Mouse (Mus musculus) neural tube, embryonic 11.5 days (tissue): ENCODE data around the gene Bst2. TPM values are rescaled to one million over a fixed set of nuclear protein-coding genes. Genes with fewer than 3 reads are reported as not detected.
"Not testable (repeated sequence)": the region's sequence is repeated elsewhere in the genome, so short reads cannot be mapped to it uniquely, and the experiment has no call there.

Source experiments
- ATAC-seq: fragments of 200-750 bp; cut with Nextera tagmentation; 2 replicates; pipeline ENCODE4 v1.8.0; 2017; ENCODE audit warnings: moderate number of reproducible peaks, mild to moderate bottlenecking, moderate TSS enrichment, moderate library complexity; ENCODE audit not compliant: insufficient read depth, low FRiP score, low TSS enrichment
- DNase-seq: peaks from one replicate; pipeline ENCODE4 v3.0.0-alpha.2; 2015; ENCODE audit warnings: low spot score
- H3K27ac ChIP-seq: fragments of 300-500 bp; sonication (generic); 2 replicates; pipeline ENCODE4 v1.5.1; 2014; ENCODE audit warnings: low read depth, mild to moderate bottlenecking, low read length
- H3K27me3 ChIP-seq: fragments of 300-500 bp; sonication (generic); 2 replicates; pipeline ENCODE4 v1.6.1; 2014; ENCODE audit warnings: mild to moderate bottlenecking, low read length, mixed read lengths; ENCODE audit not compliant: control insufficient read depth, insufficient read depth
- H3K36me3 ChIP-seq: fragments of 300-500 bp; sonication (generic); 2 replicates; pipeline ENCODE4 v1.6.1; 2014; ENCODE audit warnings: mild to moderate bottlenecking, low read length, moderate library complexity, mixed read lengths; ENCODE audit not compliant: control insufficient read depth, insufficient read depth
- H3K4me1 ChIP-seq: fragments of 300-500 bp; sonication (generic); 2 replicates; pipeline ENCODE4 v1.6.1; 2014; ENCODE audit warnings: low read length, mixed read lengths; ENCODE audit not compliant: control insufficient read depth, insufficient read depth
- H3K4me2 ChIP-seq: fragments of 300-500 bp; sonication (generic); 2 replicates; pipeline ENCODE4 v1.6.1; 2014; ENCODE audit warnings: low read depth, mild to moderate bottlenecking, moderate library complexity
- H3K4me3 ChIP-seq: fragments of 300-500 bp; sonication (generic); 2 replicates; pipeline ENCODE4 v1.5.1; 2014; ENCODE audit warnings: low read depth, low read length
- H3K9ac ChIP-seq: fragments of 300-500 bp; sonication (generic); 2 replicates; pipeline ENCODE4 v1.6.1; 2014; ENCODE audit warnings: mild to moderate bottlenecking, low read length
- H3K9me3 ChIP-seq: fragments of 300-500 bp; sonication (generic); 2 replicates; pipeline ENCODE4 v1.6.1; 2016; ENCODE audit warnings: low read length; ENCODE audit not compliant: control insufficient read depth
- WGBS: fragments of 180-500 bp; shearing (Covaris S2); extraction: QIAGEN DNeasy Blood & Tissue Kit; methylation state at CpG from one replicate; pipeline ENCODE4 v1.1.7; 2014; 5-methylcytosine and 5-hydroxymethylcytosine counted together
- polyA plus RNA-seq: library from polyadenylated mRNA; unstranded; fragments of >200 nt; fragmentation: Nextera tagmentation; extraction: Ambion mirVana; gene quantifications from 2 replicates; pipeline ENCODE4 v1.2.1, GENCODE M21; 2014

The Bst2 gene
- polyA plus RNA-seq, 1 experiment from 2014 or later, result 4.9 TPM

DNA sequence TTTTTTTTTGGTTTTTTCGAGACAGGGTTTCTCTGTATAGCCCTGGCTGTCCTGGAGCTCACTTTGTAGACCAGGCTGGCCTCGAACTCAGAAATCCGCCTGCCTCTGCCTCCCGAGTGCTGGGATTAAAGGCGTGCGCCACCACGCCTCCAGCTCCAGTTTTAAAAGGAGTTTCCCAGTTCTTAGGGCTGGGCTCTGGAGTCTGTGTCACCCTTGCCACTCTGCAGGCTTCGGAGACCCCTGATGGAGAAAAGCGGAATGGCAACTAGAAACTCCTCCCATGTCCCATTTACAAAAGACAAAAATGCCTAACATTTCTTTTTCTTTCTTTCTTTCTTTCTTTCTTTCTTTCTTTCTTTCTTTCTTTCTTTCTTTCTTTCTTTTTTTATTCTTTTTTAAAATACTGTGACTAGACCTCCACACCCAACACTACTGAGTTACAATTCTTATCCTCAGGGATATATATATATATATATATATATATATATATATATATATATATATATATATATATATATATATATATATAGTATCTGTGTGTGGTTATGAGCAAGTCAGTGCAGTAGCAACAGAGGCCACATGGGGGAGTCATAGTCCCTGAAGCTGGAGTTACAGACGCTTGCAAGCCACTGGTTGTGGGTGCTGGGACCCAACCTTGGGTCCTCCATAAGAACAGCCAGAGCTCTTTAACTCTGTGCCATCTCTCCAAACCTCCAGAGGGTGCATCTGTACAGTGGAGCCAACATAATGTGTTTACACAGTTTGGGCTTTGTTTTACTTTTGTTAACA, 18.0 kb downstream of the Bst2 start:
- H3K4me2 ChIP-seq, H3K9me3 ChIP-seq, ATAC-seq, H3K36me3 ChIP-seq, H3K9ac ChIP-seq, H3K4me1 ChIP-seq, H3K4me3 ChIP-seq, H3K27ac ChIP-seq, H3K27me3 ChIP-seq: not testable (repeated sequence)
- peak; percentile 74 for DNase-seq
- 48% methylated on average over 8 of the region's 10 CpGs for WGBS

DNA sequence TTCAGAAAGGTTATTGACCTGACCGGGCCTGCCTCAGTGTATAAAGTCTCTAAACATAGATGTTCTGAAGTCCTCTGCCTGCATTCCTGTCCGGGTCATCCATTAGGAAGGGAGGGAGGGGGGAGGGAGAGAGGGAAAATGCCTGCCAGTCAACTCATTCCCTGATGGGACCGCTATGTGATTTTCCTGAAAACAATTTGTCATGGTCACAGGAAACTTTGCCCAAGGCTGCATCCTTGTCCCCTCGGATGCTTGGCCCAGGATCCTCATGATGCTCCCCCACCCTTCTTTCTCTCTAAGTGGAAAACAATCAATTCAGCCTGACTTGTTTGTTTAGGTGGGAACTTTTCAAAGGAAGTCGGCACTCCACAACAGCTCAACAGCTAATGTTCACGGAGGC, 20.5 kb downstream of the Bst2 start:
- H3K27me3 ChIP-seq, result no peaks in the 10 kb centered on the region; the same call in 1 of the 2 replicates
- H3K9ac ChIP-seq, result no peak overlapping the region
- ATAC-seq (no peak), DNase-seq (no peak)
- H3K4me3 ChIP-seq, result no peak overlapping the region
- H3K9me3 ChIP-seq, result no peaks in the 10 kb centered on the region
- no peak overlapping the region for H3K27ac ChIP-seq
- H3K36me3 ChIP-seq, result no peaks in the 10 kb centered on the region
- 15% methylated on average over 6 of the region's 6 CpGs for WGBS
- H3K4me2 ChIP-seq, result no peak overlapping the region
- no peaks in the 10 kb centered on the region for H3K4me1 ChIP-seq

DNA sequence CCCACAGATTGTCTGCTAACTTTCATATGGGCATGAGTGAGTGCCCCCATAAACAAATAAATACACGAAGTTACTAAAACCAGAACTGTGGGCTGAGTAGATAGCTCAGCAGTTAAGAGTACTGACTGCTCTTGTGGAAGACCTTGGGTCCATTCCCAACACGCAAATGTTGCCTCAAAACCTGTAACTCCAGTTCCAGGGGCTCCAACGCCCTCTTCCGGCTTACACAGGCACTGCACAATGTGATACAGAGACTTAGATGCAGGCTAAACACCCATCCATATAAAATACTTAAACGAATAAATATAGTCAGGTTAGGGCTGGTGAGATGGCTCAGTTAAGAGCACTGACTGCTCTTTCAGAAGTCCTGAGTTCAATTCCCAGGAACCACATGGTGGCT, 22.2 kb downstream of the Bst2 start:
- 70% methylated on average over 5 of the region's 5 CpGs for WGBS
- Histone ChIP-seq H3K27me3 (no peaks in the 10 kb centered on the region), H3K4me1 (no peaks in the 10 kb centered on the region), H3K27ac (no peak overlapping the region), H3K9ac (no peak overlapping the region), H3K4me3 (no peak overlapping the region), H3K9me3 (no peaks in the 10 kb centered on the region), H3K36me3 (no peaks in the 10 kb centered on the region), H3K4me2 (no peak overlapping the region)
- DNase-seq (no peak), ATAC-seq (no peak)

DNA sequence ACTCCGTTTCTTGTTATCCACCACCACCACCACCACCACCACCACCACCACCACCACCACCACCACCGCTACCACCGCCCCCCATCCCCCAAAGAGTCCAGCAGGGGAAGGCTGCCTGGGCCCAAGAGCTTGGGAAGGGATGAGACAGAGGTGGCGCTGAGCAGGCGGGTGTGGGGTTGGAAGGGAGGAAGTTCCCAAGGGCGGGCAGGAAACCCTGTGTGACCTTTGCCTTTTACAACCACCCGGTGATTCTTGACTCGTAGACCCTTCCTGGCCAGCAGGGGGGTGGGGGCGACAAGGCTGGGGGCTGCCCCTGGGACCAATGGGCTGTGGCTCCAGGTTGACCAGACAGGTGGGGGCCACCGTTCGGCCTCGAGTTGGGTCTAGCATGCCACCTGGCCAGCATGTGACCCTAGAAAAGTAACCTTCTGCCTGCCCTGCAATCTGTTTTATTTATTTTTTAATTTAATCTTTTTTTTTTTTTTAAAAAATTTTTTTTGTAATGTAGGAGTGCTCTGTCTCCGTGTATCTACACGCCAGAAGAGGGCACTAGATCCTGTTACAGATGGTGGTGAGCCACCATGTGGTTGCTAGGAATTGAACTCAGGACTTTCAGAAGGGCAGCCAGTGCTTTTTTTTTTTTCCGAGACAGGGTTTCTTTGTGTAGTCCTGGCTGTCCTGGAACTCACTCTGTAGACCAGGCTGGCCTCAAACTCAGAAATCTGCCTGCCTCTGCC, 24.1 kb downstream of the Bst2 start:
- DNase-seq (no peak), ATAC-seq (no peak)
- H3K27me3 ChIP-seq, result peaks cover 8% of the 10 kb centered on the region
- no peak overlapping the region for H3K9ac ChIP-seq
- H3K4me3 ChIP-seq, result no peak overlapping the region
- no peak overlapping the region for H3K27ac ChIP-seq
- no peaks in the 10 kb centered on the region for H3K4me1 ChIP-seq
- H3K4me2 ChIP-seq, result no peak overlapping the region
- no peaks in the 10 kb centered on the region for H3K36me3 ChIP-seq
- WGBS, result 75% methylated on average over 13 of the region's 15 CpGs
- H3K9me3 ChIP-seq, result no peaks in the 10 kb centered on the region

DNA sequence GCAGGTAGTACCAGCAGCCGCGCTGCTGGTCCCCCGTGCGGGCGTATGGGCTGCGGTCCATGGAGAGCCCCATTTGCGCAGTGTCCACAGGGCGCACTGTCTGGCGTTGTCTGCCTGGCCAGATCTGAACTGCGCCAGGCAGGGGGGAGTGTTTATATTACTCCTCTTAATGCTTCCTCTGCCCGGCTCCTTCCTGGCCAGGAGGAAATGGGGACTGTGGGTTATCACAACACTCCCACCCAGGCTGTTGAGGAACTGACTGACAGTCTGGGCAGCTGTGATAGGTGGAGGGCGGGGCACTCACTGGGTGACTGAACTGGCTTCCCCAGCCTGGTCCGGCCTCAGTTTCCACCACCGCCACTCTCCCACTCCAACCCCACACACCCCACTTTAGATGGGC, 25.6 kb downstream of the Bst2 start, which contains the start of gene Plvap:
Gene Plvap, minus strand, starts transcription at position 109 of the 400 bp plus-strand sequence.
- DNase-seq, result no peak
- peak within 1 kb of the TSS; percentile 14 for H3K4me3 ChIP-seq

DNA sequence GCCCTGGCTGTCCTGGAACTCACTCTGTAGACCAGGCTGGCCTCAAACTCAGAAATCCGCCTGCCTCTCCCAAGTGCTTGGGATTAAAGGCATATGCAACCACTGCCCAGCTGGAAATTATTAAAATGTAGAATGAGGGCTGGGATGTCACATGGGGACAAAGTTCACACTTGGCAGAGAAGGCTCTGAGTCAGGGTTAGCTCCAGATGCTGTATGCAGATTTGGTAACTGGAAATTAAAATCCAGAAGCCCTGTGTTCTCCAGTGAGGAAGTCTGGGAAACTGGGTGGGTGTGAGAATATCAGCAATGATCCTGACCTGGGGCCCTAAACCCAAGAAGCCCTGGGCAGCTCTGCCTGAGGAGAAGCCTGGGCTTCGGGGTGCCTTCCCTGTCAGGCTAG, 27.9 kb downstream of the Bst2 start:
- H3K9ac ChIP-seq, result no peak overlapping the region
- H3K4me3 ChIP-seq, result no peak overlapping the region
- peaks cover 31% of the 10 kb centered on the region for H3K27me3 ChIP-seq
- no peak for DNase-seq
- H3K9me3 ChIP-seq, result no peaks in the 10 kb centered on the region
- no peaks in the 10 kb centered on the region for H3K36me3 ChIP-seq
- H3K4me1 ChIP-seq, result no peaks in the 10 kb centered on the region
- no peak for ATAC-seq
- no peak overlapping the region for H3K4me2 ChIP-seq
- no peak overlapping the region for H3K27ac ChIP-seq
- 69% methylated on average over 2 of the region's 2 CpGs for WGBS

More for the DNA sequence above, 25.6 kb downstream of the Bst2 start, which contains the start of gene Plvap:
- Histone ChIP-seq H3K9me3 (no peaks in the 10 kb centered on the region), H3K9ac (no peak within 1 kb of the TSS), H3K36me3 (no peaks in the 10 kb centered on the region), H3K4me1 (no peaks in the 10 kb centered on the region), H3K27ac (no peak within 1 kb of the TSS), H3K4me2 (no peak within 1 kb of the TSS; the same call in 1 of the 2 replicates), H3K27me3 (peaks cover 23% of the 10 kb centered on the region)
- 66% methylated on average over 14 of the region's 14 CpGs for WGBS
- no peak for ATAC-seq

DNA sequence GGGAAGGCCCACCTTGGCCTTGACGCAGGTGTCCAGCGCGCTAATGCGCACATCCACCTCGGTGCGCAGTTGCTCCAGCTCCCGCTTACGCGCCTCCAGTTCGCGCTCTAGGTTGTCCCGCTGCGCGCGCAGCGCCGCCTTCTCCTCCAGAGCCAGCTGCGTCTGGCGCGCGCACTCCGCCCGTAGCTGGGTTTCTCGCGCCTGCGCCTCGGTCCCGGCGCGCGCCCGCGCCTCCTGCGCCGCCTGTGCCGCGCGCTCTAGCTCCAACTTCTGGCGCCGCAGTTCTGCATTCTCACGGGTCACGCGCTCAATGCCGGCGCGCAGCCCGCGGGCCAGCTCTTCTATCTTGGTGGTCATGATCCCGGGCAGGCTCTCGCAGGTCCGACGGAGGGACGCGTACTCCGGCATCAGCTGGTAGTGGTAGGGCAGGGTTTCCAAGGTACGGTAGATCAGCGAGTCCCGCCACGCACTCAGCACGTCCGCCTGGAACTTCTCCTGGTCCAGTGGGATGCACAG, 29.6 kb downstream of the Bst2 start:
- H3K4me2 ChIP-seq, result peak overlapping the region; percentile 53
- WGBS, result under 1% methylated on average over 61 of the region's 61 CpGs
- H3K9me3 ChIP-seq, result no peaks in the 10 kb centered on the region
- H3K9ac ChIP-seq, result no peak overlapping the region
- H3K27me3 ChIP-seq, result peaks cover 31% of the 10 kb centered on the region
- ATAC-seq (peak; percentile 45; the same call in 1 of the 2 replicates), DNase-seq (peak; percentile 90)
- peak overlapping the region; percentile 21 for H3K4me3 ChIP-seq
- H3K4me1 ChIP-seq, result no peaks in the 10 kb centered on the region
- H3K36me3 ChIP-seq, result no peaks in the 10 kb centered on the region
- no peak overlapping the region for H3K27ac ChIP-seq

DNA sequence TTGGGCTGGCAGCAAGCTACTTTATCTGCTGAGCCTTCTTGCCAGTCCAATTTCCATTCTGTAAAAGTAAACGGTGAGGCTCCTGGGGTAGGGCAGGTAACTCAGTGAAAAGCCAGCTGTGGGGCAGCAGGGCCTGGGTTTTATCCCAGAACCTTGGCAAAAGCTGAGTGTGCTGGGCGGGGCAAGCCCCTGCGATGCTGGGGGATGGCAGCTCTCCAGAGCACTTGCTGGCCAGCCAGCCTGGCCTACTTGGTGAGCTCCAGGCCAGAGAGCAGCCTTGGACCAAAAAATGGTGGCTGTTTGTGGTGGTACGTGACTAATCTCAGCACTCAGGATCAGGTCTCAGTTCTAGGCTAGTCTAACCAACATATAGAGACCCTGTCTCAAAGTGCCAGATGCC, 31.3 kb downstream of the Bst2 start:
- no peak for ATAC-seq
- H3K27ac ChIP-seq, result no peak overlapping the region
- peaks cover 31% of the 10 kb centered on the region for H3K27me3 ChIP-seq
- 86% methylated on average over 4 of the region's 4 CpGs for WGBS
- no peak overlapping the region for H3K9ac ChIP-seq
- H3K36me3 ChIP-seq, result no peaks in the 10 kb centered on the region
- H3K4me2 ChIP-seq, result no peak overlapping the region
- H3K9me3 ChIP-seq, result no peaks in the 10 kb centered on the region
- no peak overlapping the region for H3K4me3 ChIP-seq
- H3K4me1 ChIP-seq, result no peaks in the 10 kb centered on the region
- no peak for DNase-seq
